ENCODE assay signal across 17 mouse cellular contexts in genomic region chr6:67179416-67179815, GRCm38 (mm10).
"Had no signal": no experiment of that assay in that cellular context is flagged by ENCODE, and none has a peak within 500 bp of the region (broad histone marks: within the 10 kb centered on the region; RNA-seq: fewer than 3 reads in every experiment).

No protein-coding gene starts in this region.

- H3K27ac ChIP-seq: liver, embryonic 15.5 days; lung, embryonic 15.5 days; macrophage; midbrain, embryonic 12.5 days; neural tube, embryonic 12.5 days; stomach, embryonic 15.5 days had no signal

- H3K36me3 ChIP-seq: liver, embryonic 15.5 days; lung, embryonic 15.5 days; midbrain, embryonic 12.5 days; neural tube, embryonic 12.5 days; stomach, embryonic 15.5 days had no signal

- H3K4me1 ChIP-seq: midbrain, embryonic 12.5 days; neural tube, embryonic 12.5 days; stomach, embryonic 15.5 days had no signal

- H3K9ac ChIP-seq: liver, embryonic 15.5 days; liver, postnatal 0 days; lung, embryonic 15.5 days; midbrain, embryonic 12.5 days; neural tube, embryonic 12.5 days; stomach, embryonic 15.5 days had no signal

- ATAC-seq: liver, postnatal 0 days; lung, postnatal 0 days had no signal

- H3K4me3 ChIP-seq: liver, embryonic 15.5 days; lung, embryonic 15.5 days; midbrain, embryonic 12.5 days; neural tube, embryonic 12.5 days; stomach, embryonic 15.5 days had no signal

- H3K9me3 ChIP-seq: liver, embryonic 15.5 days; lung, embryonic 15.5 days; midbrain, embryonic 12.5 days; neural tube, embryonic 12.5 days; stomach, embryonic 15.5 days had no signal

- H3K4me2 ChIP-seq: liver, embryonic 15.5 days; lung, embryonic 15.5 days; midbrain, embryonic 12.5 days; neural tube, embryonic 12.5 days; stomach, embryonic 15.5 days had no signal

- DNase-seq: liver, postnatal 0 days; lung, adult 2 months; lung, postnatal 14 days; lung, postnatal 36 days; midbrain, embryonic 14.5 days; right cerebral cortex, postnatal 14 days; thymus, adult 18-20 months; thymus, postnatal 14 days; thymus, postnatal 4 days had no signal

- H3K27me3 ChIP-seq: liver, embryonic 15.5 days; lung, embryonic 15.5 days; megakaryocyte, embryonic 14.5 days; midbrain, embryonic 12.5 days; neural tube, embryonic 12.5 days; stomach, embryonic 15.5 days had no signal
